Mouse (Mus musculus): ENCODE measurements around the gene Cuedc1.

DNA sequence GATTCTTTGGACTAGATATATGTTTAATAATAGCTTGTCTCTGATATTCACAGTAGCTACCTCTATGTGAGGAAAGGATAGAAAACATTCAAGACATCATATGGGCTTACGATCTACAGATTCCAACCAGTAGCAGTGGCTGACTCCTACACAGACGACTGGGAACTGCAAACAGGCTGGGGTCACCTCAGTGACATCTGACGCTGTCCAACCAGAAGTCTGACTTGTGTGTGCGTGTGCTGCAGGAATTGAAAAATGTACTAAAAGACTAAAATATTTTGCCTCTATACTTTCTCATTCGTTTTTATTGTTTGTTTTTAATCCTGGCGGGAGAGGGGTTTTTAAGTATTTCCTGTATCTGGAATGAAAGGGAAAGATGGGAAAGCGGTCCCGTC, 30.7 kb upstream of the Cuedc1 start:
- TF ChIP-seq POLR2A (IDR thresholded peaks at IDR 0.05; ENCODE audit: borderline replicate concordance, insufficient read depth, low read length) (no peak), CTCF (IDR thresholded peaks at IDR 0.05; ENCODE audit: borderline replicate concordance, insufficient read depth, low read depth, low read length) (no peak)
